Mouse (Mus musculus) layer of hippocampus, postnatal 25 days (tissue): ENCODE results near the gene Sipa1l1. TPM values are rescaled to one million over a fixed set of nuclear protein-coding genes. Genes with fewer than 3 reads are reported as not detected.

Experiments used
- DNase-seq, 2 experiments: peaks; one replicate each; pipeline ENCODE4 v3.0.0; 2022; ENCODE audit warnings: mixed read lengths in 2 of 2, low spot score in 1 of 2; ENCODE audit errors: extremely low spot score in 1 of 2
- total RNA-seq, 2 experiments: library from RNA; stranded (reverse); gene quantifications; 2 replicates each; pipeline ENCODE4 v1.2.3; 2021

Sipa1l1 gene
- total RNA-seq, 2 experiments from 2014 or later, result 185 to 216 TPM

DNA sequence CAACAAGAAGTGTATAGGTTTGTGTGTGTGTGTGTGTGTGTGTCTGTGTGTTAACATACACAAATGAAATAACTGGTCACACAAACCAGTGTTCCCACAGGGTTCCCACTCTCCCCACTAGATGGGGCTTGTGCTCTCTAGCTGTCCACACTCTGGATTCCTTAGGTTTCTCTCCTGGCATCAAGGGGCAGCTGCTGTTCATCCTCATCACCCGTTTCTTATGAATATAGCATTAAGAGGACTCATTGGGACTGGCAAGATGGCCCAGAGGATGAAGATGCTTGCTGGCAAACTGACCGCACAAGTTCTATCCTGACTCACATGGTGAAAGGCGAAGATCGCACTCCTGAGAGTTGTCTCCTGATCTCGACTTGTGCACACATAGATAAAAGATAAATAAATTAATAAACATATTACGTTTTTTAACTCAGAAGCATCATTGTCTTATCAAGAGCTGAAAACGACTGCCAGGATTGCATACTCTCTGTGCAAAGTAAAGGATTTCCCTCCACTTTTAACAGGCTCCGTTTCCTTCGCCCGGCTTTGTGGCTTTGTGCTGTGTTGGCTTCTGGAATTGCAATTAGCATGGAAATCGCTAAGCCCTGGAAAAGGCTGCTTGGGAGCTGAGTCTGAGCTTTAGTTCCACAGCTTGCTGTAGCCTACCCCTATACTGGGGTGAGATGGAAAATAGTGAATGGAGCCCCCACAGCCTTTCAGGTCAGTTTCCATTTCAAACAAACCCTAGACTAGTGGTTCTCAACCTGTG, 328.9 kb downstream of the Sipa1l1 start:
- peak; percentile 50 to 69 for DNase-seq

DNA sequence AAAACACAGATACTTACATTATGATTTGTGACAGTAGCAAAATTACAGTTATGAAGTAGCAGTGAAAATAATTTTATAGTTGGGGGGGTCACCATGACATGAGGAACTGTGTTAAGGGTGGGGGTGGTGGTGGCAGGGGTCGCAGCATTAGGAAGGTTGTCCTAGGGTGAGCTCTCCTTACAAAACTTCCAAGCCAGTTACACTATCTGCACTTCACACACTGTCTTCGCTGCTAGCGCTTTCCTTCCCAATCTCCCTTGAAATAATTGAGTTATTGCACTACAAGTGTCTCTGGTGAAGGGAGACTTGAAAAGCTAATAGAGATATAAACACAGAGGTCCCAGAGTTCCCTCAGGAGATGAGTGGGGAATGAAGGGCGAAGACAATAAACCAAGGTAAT, 329.6 kb downstream of the Sipa1l1 start:
- DNase-seq, result no peak

DNA sequence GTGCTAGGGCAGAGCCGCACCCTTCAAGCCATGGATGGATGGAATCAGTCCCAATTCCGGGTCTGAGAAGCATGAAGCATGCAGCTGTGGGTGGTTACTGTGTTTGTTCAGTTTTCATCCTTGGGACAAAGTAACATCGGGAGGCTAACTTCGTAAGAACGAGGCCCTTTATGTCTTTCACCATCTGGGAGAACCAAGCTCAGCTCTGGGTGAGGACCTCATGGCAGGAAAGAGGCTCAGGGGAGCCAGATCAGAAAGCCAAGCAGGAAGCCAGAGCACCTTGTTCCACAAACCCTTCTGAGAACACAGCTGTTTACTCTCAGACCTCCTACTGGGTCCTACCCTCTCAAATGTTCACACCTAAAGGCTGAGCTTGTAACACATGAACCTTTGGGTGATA, 330.6 kb downstream of the Sipa1l1 start:
- DNase-seq, result no peak
